Mouse (Mus musculus) olfactory bulb, adult 2 months (tissue): Measurements from ENCODE around the gene Rnaseh1. TPM values are rescaled to one million over a fixed set of nuclear protein-coding genes. Genes with fewer than 3 reads are reported as not detected.

Experiments
- H3K27ac ChIP-seq: fragments of 200-500 bp; 2 replicates; pipeline ENCODE4 v1.5.1; 2012; ENCODE audit warnings: low read depth, low read length; ENCODE audit not compliant: insufficient read depth
- H3K4me1 ChIP-seq: fragments of 200-500 bp; 2 replicates; pipeline ENCODE4 v1.6.1; 2012; ENCODE audit warnings: low read length; ENCODE audit not compliant: control insufficient read depth, insufficient read depth
- H3K4me3 ChIP-seq: fragments of 200-500 bp; 2 replicates; pipeline ENCODE4 v1.5.1; 2012; ENCODE audit warnings: mild to moderate bottlenecking, low read depth, low read length, moderate library complexity; ENCODE audit not compliant: insufficient read depth
- CTCF ChIP-seq: fragments of 200-500 bp; IDR thresholded peaks from 2 replicates; pipeline ENCODE4 v1.5.1; 2012; ENCODE audit warnings: low read depth, mild to moderate bottlenecking, low read length, moderate library complexity; ENCODE audit not compliant: insufficient read depth
- POLR2A ChIP-seq: fragments of 200-500 bp; IDR thresholded peaks from 2 replicates; pipeline ENCODE4 v1.6.1; 2012; ENCODE audit warnings: mild to moderate bottlenecking, low read depth, low read length, moderate library complexity; ENCODE audit not compliant: insufficient read depth
- WGBS: fragments of 180-500 bp; shearing (Covaris S2); methylation state at CpG from one replicate; pipeline ENCODE4 v1.1.7; 2018; 5-methylcytosine and 5-hydroxymethylcytosine counted together
- polyA plus RNA-seq: library from polyadenylated mRNA; stranded (reverse); fragments of >200 nt; gene quantifications from 2 replicates; pipeline ENCODE4 v1.2.4, GENCODE M21; 2012; ENCODE audit warnings: low replicate concordance; ENCODE audit not compliant: missing spikeins, insufficient read depth, insufficient read length

Gene Rnaseh1
- polyA plus RNA-seq, 1 experiment: not detected

DNA sequence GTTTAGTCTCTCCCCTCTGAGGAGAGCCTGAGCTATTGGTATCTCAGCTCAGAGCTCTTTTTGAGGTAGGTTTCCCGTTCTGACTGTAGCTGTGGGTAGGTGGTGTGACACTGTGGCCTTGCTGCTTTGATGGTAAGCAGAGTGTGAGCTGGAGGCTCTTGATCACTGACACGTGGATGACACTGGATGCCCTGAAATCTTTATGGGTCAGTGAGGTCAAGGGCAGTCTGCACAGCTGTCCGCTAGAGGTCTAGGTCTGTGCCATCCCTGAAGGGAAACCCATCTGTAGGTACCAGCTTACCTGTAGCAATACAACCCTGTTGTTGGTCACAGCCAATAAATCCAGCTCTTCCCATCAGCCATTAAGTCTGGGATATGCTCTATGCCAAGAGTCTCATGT, 36.4 kb downstream of the Rnaseh1 start:
- Histone ChIP-seq H3K4me1 (0 out of 2 replicates have a peak, but pooled peaks cover 2% of the 10 kb centered on the region), H3K4me3 (no peak overlapping the region), H3K27ac (no peak overlapping the region)
- no peak for TF ChIP-seq CTCF
- TF ChIP-seq POLR2A: no peak
- WGBS: 90% methylated on average over 3 of the region's 3 CpGs

- 61% methylated on average over 8 of the region's 8 CpGs for WGBS
- Histone ChIP-seq H3K4me3 (no peak overlapping the region), H3K27ac (no peak overlapping the region), H3K4me1 (0 out of 2 replicates have a peak, but pooled peaks cover 2% of the 10 kb centered on the region)
- TF ChIP-seq CTCF (no peak), POLR2A (no peak)
These were observed 36.9 kb downstream of the Rnaseh1 start for GRCm38 (mm10) chr12:28686199-28686879.

- TF ChIP-seq CTCF (no peak), POLR2A (no peak)
- Histone ChIP-seq H3K4me3 (no peak overlapping the region), H3K27ac (no peak overlapping the region), H3K4me1 (0 out of 2 replicates have a peak, but pooled peaks cover 2% of the 10 kb centered on the region)
- WGBS: 84% methylated on average over 6 of the region's 6 CpGs
These were observed 39.6 kb downstream of the Rnaseh1 start for GRCm38 (mm10) chr12:28688996-28689395.

DNA sequence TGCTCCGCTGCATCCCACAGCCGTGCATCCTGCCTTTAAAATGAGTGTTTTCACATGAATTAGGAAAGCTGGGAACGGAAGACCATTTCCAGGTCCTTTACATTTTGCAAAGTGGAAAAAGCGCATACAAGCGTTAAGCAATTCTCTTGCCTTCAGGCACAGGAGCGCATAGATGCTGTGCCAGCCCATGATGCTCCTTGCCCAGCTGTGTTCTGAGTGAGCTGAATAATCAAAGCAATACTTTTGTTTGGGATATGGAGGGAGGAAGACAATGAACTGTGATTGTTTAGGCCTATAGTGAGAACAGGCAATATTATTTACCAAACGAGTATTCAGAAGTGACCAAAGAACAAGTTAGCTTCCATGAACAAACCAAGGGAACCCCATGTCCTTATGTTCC, 41.3 kb downstream of the Rnaseh1 start:
- TF ChIP-seq CTCF (no peak), POLR2A (no peak)
- 86% methylated on average over 7 of the region's 7 CpGs for WGBS
- H3K27ac ChIP-seq: no peak overlapping the region
- no peaks in the 10 kb centered on the region for H3K4me1 ChIP-seq
- no peak overlapping the region for H3K4me3 ChIP-seq

GRCm38 (mm10) chr12:28693738-28694137, 44.3 kb downstream of the Rnaseh1 start:
- 81% methylated on average over 3 of the region's 3 CpGs for WGBS
- Histone ChIP-seq H3K27ac (no peak overlapping the region), H3K4me1 (no peaks in the 10 kb centered on the region; the same call in 1 of the 2 replicates), H3K4me3 (no peak overlapping the region)
- TF ChIP-seq CTCF (no peak), POLR2A (no peak)

DNA sequence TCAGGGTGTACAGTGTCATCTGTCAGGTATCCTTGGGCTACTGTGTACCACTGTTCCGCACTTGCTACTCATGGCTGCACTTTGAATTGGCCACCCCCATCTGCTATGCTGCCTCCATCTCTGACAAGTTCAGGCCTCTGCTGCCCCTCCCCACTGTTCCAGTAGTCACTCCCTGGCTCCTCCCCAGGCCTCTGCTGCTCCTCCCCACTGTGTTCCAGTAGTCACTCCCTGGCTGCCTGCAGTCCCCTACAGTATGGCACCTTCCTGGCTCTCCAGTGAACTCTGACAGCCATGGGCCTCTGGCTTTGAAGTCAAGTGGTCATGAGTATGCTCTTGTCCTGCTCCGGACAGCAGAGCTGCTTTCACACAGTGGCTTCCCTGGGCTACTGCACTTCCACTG, 44.8 kb downstream of the Rnaseh1 start:
- Histone ChIP-seq H3K4me1 (no peaks in the 10 kb centered on the region; the same call in 1 of the 2 replicates), H3K4me3 (no peak overlapping the region), H3K27ac (no peak overlapping the region)
- no peak for TF ChIP-seq CTCF
- TF ChIP-seq POLR2A: no peak
- WGBS: 90% methylated on average over 2 of the region's 2 CpGs

- Histone ChIP-seq H3K4me3 (no peak overlapping the region), H3K4me1 (peaks cover under 1% of the 10 kb centered on the region), H3K27ac (no peak overlapping the region)
- TF ChIP-seq POLR2A (no peak), CTCF (no peak)
- 95% methylated on average over 7 of the region's 7 CpGs for WGBS
These were observed 45.4 kb downstream of the Rnaseh1 start for GRCm38 (mm10) chr12:28694776-28695175.

DNA sequence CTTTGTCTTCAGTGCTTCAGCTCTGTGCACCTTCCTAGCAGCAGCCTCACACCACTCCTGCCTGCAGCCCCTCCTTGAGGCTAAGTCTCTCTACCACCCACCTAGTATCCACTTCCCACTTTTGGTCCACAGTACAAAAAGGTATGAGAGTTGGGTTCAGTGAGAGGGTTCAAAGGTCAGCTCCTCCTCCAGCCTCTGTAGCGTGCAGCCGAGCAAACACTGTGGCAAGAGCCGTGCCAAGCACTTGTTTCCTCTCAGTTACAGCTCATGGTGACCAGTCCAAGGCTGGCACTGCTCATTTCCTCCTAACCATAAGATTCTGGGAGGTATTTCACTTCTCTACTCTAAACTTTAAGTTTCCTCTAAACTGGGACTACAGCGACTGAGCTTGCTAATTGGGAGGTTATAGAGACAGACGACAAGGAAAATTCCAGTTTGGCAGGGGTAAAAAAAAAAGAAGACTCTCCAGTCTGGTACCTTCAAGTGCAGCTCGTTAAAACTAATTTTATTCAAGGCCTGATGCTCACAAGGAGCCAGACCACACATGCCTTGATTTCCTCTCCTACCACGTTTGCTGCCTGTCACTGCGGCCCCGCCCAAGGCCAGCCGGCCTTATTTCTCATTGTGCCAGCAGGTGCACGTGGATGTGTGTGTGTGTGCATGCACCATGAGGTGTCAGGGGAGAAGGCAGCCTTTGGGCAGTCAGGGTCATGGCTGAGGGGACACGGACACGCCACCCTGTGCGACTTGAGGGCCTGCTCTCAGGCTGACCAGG, 48.6 kb downstream of the Rnaseh1 start:
- peaks cover 21% of the 10 kb centered on the region for H3K4me1 ChIP-seq
- no peak overlapping the region for H3K4me3 ChIP-seq
- no peak overlapping the region for H3K27ac ChIP-seq
- WGBS: 63% methylated on average over 14 of the region's 14 CpGs
- TF ChIP-seq CTCF (no peak), POLR2A (no peak)

DNA sequence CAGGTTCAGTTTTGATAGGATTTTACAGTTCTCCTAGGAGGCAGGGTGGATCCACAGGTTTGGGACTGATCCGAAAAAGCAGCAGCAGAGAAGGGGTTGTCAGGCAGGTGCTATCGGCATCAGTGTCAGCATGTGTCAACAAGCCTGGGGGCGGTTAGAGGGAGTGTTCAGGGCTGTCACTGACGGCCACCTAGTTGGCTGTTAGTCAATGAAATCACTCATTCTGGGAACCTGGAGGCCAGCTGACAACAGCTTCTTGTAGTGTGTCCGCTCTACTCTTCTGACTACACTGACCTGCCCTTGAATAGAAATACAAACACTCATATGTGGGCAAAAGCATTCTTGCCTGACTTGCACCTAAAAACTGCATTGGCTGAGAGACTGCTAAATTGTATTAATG, 49.7 kb downstream of the Rnaseh1 start:
- WGBS: 63% methylated on average over 5 of the region's 5 CpGs
- H3K27ac ChIP-seq: peak overlapping the region; percentile 13; the same call in 1 of the 2 replicates

More for the DNA sequence above, 49.7 kb downstream of the Rnaseh1 start:
- Histone ChIP-seq H3K4me3 (no peak overlapping the region), H3K4me1 (peaks cover 25% of the 10 kb centered on the region)
- no peak for TF ChIP-seq POLR2A
- TF ChIP-seq CTCF: no peak
